Mouse (Mus musculus) forelimb bud, embryonic 11.5 days (tissue): ENCODE data around the gene Ttll9.

Experiments
- DNase-seq: peaks from one replicate; pipeline ENCODE4 v3.0.0-alpha.2; 2012; ENCODE audit warnings: low read depth, low spot score

Ttll9 gene

GRCm38 (mm10) chr2:152962091-152962793, at the start of gene Ttll9:
Gene Ttll9, plus strand, starts transcription at chr2:152962485.
- DNase-seq = peak; percentile 81

GRCm38 (mm10) chr2:152913471-152913870, 48.8 kb upstream of the Ttll9 start:
- DNase-seq = no peak

- peak; percentile 87 for DNase-seq
Measured at GRCm38 (mm10) chr2:152914310-152915120, 47.8 kb upstream of the Ttll9 start.

- no peak for DNase-seq
Measured at GRCm38 (mm10) chr2:152915453-152915852, 46.8 kb upstream of the Ttll9 start.

GRCm38 (mm10) chr2:152916111-152916510, 46.2 kb upstream of the Ttll9 start:
- no peak for DNase-seq

- DNase-seq = no peak
Measured at GRCm38 (mm10) chr2:152917671-152918070, 44.6 kb upstream of the Ttll9 start.

- DNase-seq = peak; percentile 43
Measured at GRCm38 (mm10) chr2:152922376-152922775, 39.9 kb upstream of the Ttll9 start.

GRCm38 (mm10) chr2:152923621-152924020, 38.7 kb upstream of the Ttll9 start:
- no peak for DNase-seq

- DNase-seq = no peak
Measured at GRCm38 (mm10) chr2:152924128-152924527, 38.2 kb upstream of the Ttll9 start.

GRCm38 (mm10) chr2:152924543-152924942, 37.7 kb upstream of the Ttll9 start:
- no peak for DNase-seq

GRCm38 (mm10) chr2:152925189-152925872, 37.0 kb upstream of the Ttll9 start:
- peak; percentile 88 for DNase-seq

- no peak for DNase-seq
Measured at GRCm38 (mm10) chr2:152926896-152927295, 35.4 kb upstream of the Ttll9 start.

- DNase-seq = no peak
Measured at GRCm38 (mm10) chr2:152927371-152927770, 34.9 kb upstream of the Ttll9 start.

GRCm38 (mm10) chr2:152928219-152928987, 33.9 kb upstream of the Ttll9 start:
- DNase-seq = no peak

- no peak for DNase-seq
Measured at GRCm38 (mm10) chr2:152928988-152929370, 33.3 kb upstream of the Ttll9 start.

GRCm38 (mm10) chr2:152930276-152930675, 32.0 kb upstream of the Ttll9 start:
- no peak for DNase-seq

GRCm38 (mm10) chr2:152931456-152932160, 30.7 kb upstream of the Ttll9 start:
- DNase-seq = no peak

- no peak for DNase-seq
Measured at GRCm38 (mm10) chr2:152933048-152933447, 29.2 kb upstream of the Ttll9 start, which contains the start of gene Foxs1. Gene Foxs1, minus strand, starts transcription at chr2:152933208.

GRCm38 (mm10) chr2:152933614-152934013, 28.7 kb upstream of the Ttll9 start:
- peak; percentile 62 for DNase-seq

- DNase-seq = no peak
Measured at GRCm38 (mm10) chr2:152939846-152940245, 22.4 kb upstream of the Ttll9 start.

GRCm38 (mm10) chr2:152941106-152941505, 21.2 kb upstream of the Ttll9 start:
- DNase-seq = no peak
